Mouse (Mus musculus): Measurements from ENCODE around the gene Stat2.
"Not testable (repeated sequence)": the region's sequence is repeated elsewhere in the genome, so short reads cannot be mapped to it uniquely, and the experiment has no call there.

Stat2 gene

GRCm38 (mm10) chr10:128297622-128298021 is 27.3 kb downstream of the Stat2 start:
- no peak for DNase-seq (ENCODE audit: low spot score in 2 of 2)

GRCm38 (mm10) chr10:128298243-128298642 is 27.9 kb downstream of the Stat2 start:
- no peak for DNase-seq (ENCODE audit: low spot score in 2 of 2)

GRCm38 (mm10) chr10:128298702-128299171 is 28.4 kb downstream of the Stat2 start, which contains the start of gene Il23a:
Gene Il23a, minus strand, starts transcription at chr10:128298752.
- DNase-seq (ENCODE audit: low spot score in 2 of 2) = no peak

GRCm38 (mm10) chr10:128302357-128302756 is 32.0 kb downstream of the Stat2 start:
- DNase-seq (ENCODE audit: low spot score in 2 of 2) = no peak

- no peak for DNase-seq (ENCODE audit: low spot score in 2 of 2)
Observed at GRCm38 (mm10) chr10:128302785-128303125, 32.4 kb downstream of the Stat2 start.

- DNase-seq (ENCODE audit: low spot score in 2 of 2) = peak; percentile 100
Observed at GRCm38 (mm10) chr10:128303126-128304021, 33.0 kb downstream of the Stat2 start, which contains the start of gene Pan2. Gene Pan2, plus strand, starts transcription at chr10:128303335.

GRCm38 (mm10) chr10:128309654-128310053 is 39.3 kb downstream of the Stat2 start:
- DNase-seq (ENCODE audit: low spot score in 2 of 2) = no peak

GRCm38 (mm10) chr10:128310177-128310576 is 39.8 kb downstream of the Stat2 start:
- no peak for DNase-seq (ENCODE audit: low spot score in 2 of 2)

- no peak for DNase-seq (ENCODE audit: low spot score in 2 of 2)
Observed at GRCm38 (mm10) chr10:128310902-128311301, 40.5 kb downstream of the Stat2 start.

- DNase-seq (ENCODE audit: low spot score in 2 of 2) = no peak
Observed at GRCm38 (mm10) chr10:128315578-128315977, 45.2 kb downstream of the Stat2 start.

GRCm38 (mm10) chr10:128321641-128322040 is 51.3 kb downstream of the Stat2 start:
- DNase-seq (ENCODE audit: low spot score in 2 of 2) = no peak

GRCm38 (mm10) chr10:128322141-128323108 is 52.1 kb downstream of the Stat2 start, which contains the start of gene Cnpy2:
Gene Cnpy2, plus strand, starts transcription at chr10:128322459.
- peak; percentile 82 to 92 for DNase-seq (ENCODE audit: low spot score in 2 of 2)

- no peak for DNase-seq (ENCODE audit: low spot score in 2 of 2)
Observed at GRCm38 (mm10) chr10:128323516-128323915, 53.2 kb downstream of the Stat2 start.

GRCm38 (mm10) chr10:128326825-128327224 is 56.5 kb downstream of the Stat2 start:
- DNase-seq (ENCODE audit: low spot score in 2 of 2) = peak in 1 of 2 experiments; percentile 24

GRCm38 (mm10) chr10:128327610-128328009 is 57.3 kb downstream of the Stat2 start:
- DNase-seq (ENCODE audit: low spot score in 2 of 2) = no peak

GRCm38 (mm10) chr10:128332358-128333249 is 62.2 kb downstream of the Stat2 start:
- not testable (repeated sequence) for DNase-seq (ENCODE audit: low spot score in 2 of 2)

- DNase-seq (ENCODE audit: low spot score in 2 of 2) = peak; percentile 69 to 83
Observed at GRCm38 (mm10) chr10:128335582-128335981, 65.2 kb downstream of the Stat2 start.

GRCm38 (mm10) chr10:128336195-128336594 is 65.8 kb downstream of the Stat2 start:
- no peak for DNase-seq (ENCODE audit: low spot score in 2 of 2)

GRCm38 (mm10) chr10:128336597-128336996 is 66.2 kb downstream of the Stat2 start:
- DNase-seq (ENCODE audit: low spot score in 2 of 2) = no peak

GRCm38 (mm10) chr10:128337306-128338181 is 67.2 kb downstream of the Stat2 start, which contains the start of gene Cs:
Gene Cs, plus strand, starts transcription at chr10:128337734.
- DNase-seq (ENCODE audit: low spot score in 2 of 2) = peak; percentile 93 to 96

Measured in right cerebral cortex, adult 2 months (tissue).